Mouse (Mus musculus): ENCODE results near the gene BC030499.

The BC030499 gene

GRCm38 (mm10) chr11:78301357-78302084 lies 10.9 kb downstream of the BC030499 start, which contains the start of gene Spag5:
TSS of gene Spag5 (plus strand) at chr11:78301529.
- in situ Hi-C loops (cut with MboI, MseI) = no loop called here

GRCm38 (mm10) chr11:78305272-78305671 lies 14.6 kb downstream of the BC030499 start:
- in situ Hi-C loops (cut with MboI, MseI) = loop anchor here in 1 of 2 experiments (5.0 kb wide), 1 partner anchor 33 kb away; no protein-coding TSS in a partner anchor

GRCm38 (mm10) chr11:78310861-78311511 lies 20.3 kb downstream of the BC030499 start:
- in situ Hi-C loops (cut with MboI, MseI) = no loop called here

GRCm38 (mm10) chr11:78313662-78314061 lies 23.0 kb downstream of the BC030499 start:
- in situ Hi-C loops (cut with MboI, MseI) = no loop called here

GRCm38 (mm10) chr11:78318411-78318810 lies 27.8 kb downstream of the BC030499 start:
- in situ Hi-C loops (cut with MboI, MseI) = no loop called here

GRCm38 (mm10) chr11:78322076-78322831 lies 31.6 kb downstream of the BC030499 start:
- in situ Hi-C loops (cut with MboI, MseI) = no loop called here

GRCm38 (mm10) chr11:78322860-78323259 lies 32.2 kb downstream of the BC030499 start, which contains the start of gene Aldoc:
TSS of gene Aldoc (plus strand) at chr11:78322968.
- in situ Hi-C loops (cut with MboI, MseI) = no loop called here

GRCm38 (mm10) chr11:78324000-78324785 lies 33.6 kb downstream of the BC030499 start:
- in situ Hi-C loops (cut with MboI, MseI) = no loop called here

GRCm38 (mm10) chr11:78324965-78325364 lies 34.3 kb downstream of the BC030499 start:
- in situ Hi-C loops (cut with MboI, MseI) = no loop called here

- in situ Hi-C loops (cut with MboI, MseI) = no loop called here
These were observed 36.6 kb downstream of the BC030499 start for GRCm38 (mm10) chr11:78327215-78327614.

- in situ Hi-C loops (cut with MboI, MseI) = no loop called here
These were observed 37.2 kb downstream of the BC030499 start, which contains the start of gene Pigs for GRCm38 (mm10) chr11:78327634-78328511. TSS of gene Pigs (plus strand) at chr11:78328415.

- in situ Hi-C loops (cut with MboI, MseI) = no loop called here
These were observed 37.9 kb downstream of the BC030499 start for GRCm38 (mm10) chr11:78328512-78329056.

- in situ Hi-C loops (cut with MboI, MseI) = no loop called here
These were observed 42.0 kb downstream of the BC030499 start for GRCm38 (mm10) chr11:78332676-78333075.

GRCm38 (mm10) chr11:78333992-78334391 lies 43.4 kb downstream of the BC030499 start:
- in situ Hi-C loops (cut with MboI, MseI) = no loop called here

- in situ Hi-C loops (cut with MboI, MseI) = no loop called here
These were observed 46.4 kb downstream of the BC030499 start for GRCm38 (mm10) chr11:78337040-78337439.

- in situ Hi-C loops (cut with MboI, MseI) = no loop called here
These were observed 51.1 kb downstream of the BC030499 start for GRCm38 (mm10) chr11:78341702-78342101.

GRCm38 (mm10) chr11:78343381-78344327 lies 53.0 kb downstream of the BC030499 start, which contains the start of gene Unc119:
TSS of gene Unc119 (plus strand) at chr11:78343482.
- in situ Hi-C loops (cut with MboI, MseI) = no loop called here

- in situ Hi-C loops (cut with MboI, MseI) = no loop called here
These were observed 53.8 kb downstream of the BC030499 start for GRCm38 (mm10) chr11:78344328-78344889.
